Mouse (Mus musculus) ES-Bruce4 (cell line): ENCODE measurements around the gene Txnip.

Source experiments
- CTCF ChIP-seq: IDR thresholded peaks from one replicate; pipeline ENCODE4 v1.8.1; 2011; ENCODE audit warnings: low read depth, low read length
- EP300 ChIP-seq: IDR thresholded peaks from 2 replicates; pipeline ENCODE4 v1.6.1; 2011; ENCODE audit warnings: low read depth, low read length; ENCODE audit not compliant: insufficient read depth

- TF ChIP-seq EP300 (no peak), CTCF (no peak)
These were observed 25.7 kb upstream of the Txnip start for GRCm38 (mm10) chr3:96532050-96532449.
